Mouse (Mus musculus) cerebellum, adult 2 months (tissue): ENCODE data around the gene Tns1.

Source experiments
- CTCF ChIP-seq: fragments of 200-500 bp; IDR thresholded peaks from 2 replicates; pipeline ENCODE4 v1.5.1; 2011; ENCODE audit warnings: low read depth, mild to moderate bottlenecking, control low read depth, low read length, moderate library complexity, borderline replicate concordance; ENCODE audit not compliant: insufficient read depth
- POLR2A ChIP-seq: fragments of 200-500 bp; IDR thresholded peaks from 2 replicates; pipeline ENCODE4 v1.6.1; 2011; ENCODE audit warnings: low read length, control low read depth, borderline replicate concordance; ENCODE audit not compliant: insufficient read depth

DNA sequence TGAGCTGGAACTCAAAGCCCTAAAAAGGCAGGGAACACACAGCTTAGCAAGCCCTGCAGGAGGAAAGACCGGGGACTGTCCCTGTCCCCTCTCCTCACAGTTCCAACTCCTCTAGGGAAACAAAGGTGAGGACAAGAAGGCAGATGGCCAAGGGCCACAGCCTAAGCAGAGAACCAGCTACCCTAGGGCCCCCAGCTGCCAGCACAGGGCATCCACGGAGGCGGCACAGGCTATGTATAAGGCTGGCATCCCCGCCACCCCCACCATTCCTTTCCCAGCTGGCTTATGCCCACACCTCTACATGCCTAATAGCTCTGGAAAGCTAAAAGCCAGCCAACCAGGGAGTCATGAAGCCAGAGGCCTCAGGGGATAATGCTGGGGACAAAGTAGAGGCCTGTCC lies 90.8 kb downstream of the Tns1 start:
- no peak for TF ChIP-seq POLR2A
- TF ChIP-seq CTCF: no peak
